Mouse (Mus musculus): ENCODE measurements around the gene D8Ertd738e. TPM values are rescaled to one million over a fixed set of nuclear protein-coding genes. Genes with fewer than 3 reads are reported as not detected.

Gene D8Ertd738e
- polyA plus RNA-seq, 1 experiment = 149 TPM

GRCm38 (mm10) chr8:84199348-84200125 is 50.0 kb downstream of the D8Ertd738e start:
- Histone ChIP-seq H3K4me1 (ENCODE audit: control insufficient read depth, insufficient read depth, low read length) (peaks cover 19% of the 10 kb centered on the region), H3K4me3 (replicated peaks; ENCODE audit: extremely low read depth, low read depth, low read length) (no peak overlapping the region)
- no peak for DNase-seq
- no peak for TF ChIP-seq CTCF (IDR thresholded peaks at IDR 0.05; ENCODE audit: insufficient read depth, low read length)
- no peak for TF ChIP-seq POLR2A (IDR thresholded peaks at IDR 0.05; ENCODE audit: borderline replicate concordance, extremely low read depth, low read depth, low read length)
- 51% methylated on average over 11 of the region's 11 CpGs for WGBS

GRCm38 (mm10) chr8:84198871-84199270 is 50.6 kb downstream of the D8Ertd738e start:
- DNase-seq = no peak
- Histone ChIP-seq H3K4me1 (ENCODE audit: control insufficient read depth, insufficient read depth, low read length) (peaks cover 16% of the 10 kb centered on the region), H3K4me3 (replicated peaks; ENCODE audit: extremely low read depth, low read depth, low read length) (no peak overlapping the region)
- TF ChIP-seq POLR2A (IDR thresholded peaks at IDR 0.05; ENCODE audit: borderline replicate concordance, extremely low read depth, low read depth, low read length) (no peak), CTCF (IDR thresholded peaks at IDR 0.05; ENCODE audit: insufficient read depth, low read length) (no peak)
- WGBS = 43% methylated on average over 4 of the region's 4 CpGs

- H3K4me3 ChIP-seq (replicated peaks; ENCODE audit: extremely low read depth, low read depth, low read length) = peak overlapping the region; percentile 55
- peak; percentile 96 for DNase-seq
- TF ChIP-seq CTCF (IDR thresholded peaks at IDR 0.05; ENCODE audit: insufficient read depth, low read length) (no peak), POLR2A (IDR thresholded peaks at IDR 0.05; ENCODE audit: borderline replicate concordance, extremely low read depth, low read depth, low read length) (peak; percentile 64)
- WGBS = 3% methylated on average over 30 of the region's 30 CpGs
- H3K4me1 ChIP-seq (ENCODE audit: control insufficient read depth, insufficient read depth, low read length) = peaks cover 16% of the 10 kb centered on the region
Measured at GRCm38 (mm10) chr8:84197922-84198774, 51.4 kb downstream of the D8Ertd738e start.

- DNase-seq = peak; percentile 90
- peaks cover 17% of the 10 kb centered on the region for H3K4me1 ChIP-seq (ENCODE audit: control insufficient read depth, insufficient read depth, low read length)
- peak overlapping the region; percentile 55 for H3K4me3 ChIP-seq (replicated peaks; ENCODE audit: extremely low read depth, low read depth, low read length)
- no peak for TF ChIP-seq CTCF (IDR thresholded peaks at IDR 0.05; ENCODE audit: insufficient read depth, low read length)
- peak; percentile 76; the same call in 1 of the 2 replicates for TF ChIP-seq POLR2A (IDR thresholded peaks at IDR 0.05; ENCODE audit: borderline replicate concordance, extremely low read depth, low read depth, low read length)
- 3% methylated on average over 43 of the region's 43 CpGs for WGBS
Measured at GRCm38 (mm10) chr8:84197141-84197921, 52.2 kb downstream of the D8Ertd738e start.

Other genes starting within 250 kb of the D8Ertd738e start
- gene 1700067K01Rik, start 248.2 kb downstream of the D8Ertd738e start, polyA plus RNA-seq (2012; rRNA removed) = 0.35 and 0.36 TPM in 2 replicates
- 29.5 and 57.0 TPM in 2 replicates for gene 2210011C24Rik, start 237.5 kb downstream of the D8Ertd738e start, polyA plus RNA-seq (2012; rRNA removed)
- gene Palm3, start 228.2 kb downstream of the D8Ertd738e start, polyA plus RNA-seq (2012; rRNA removed) = 0.42 and 0.89 TPM in 2 replicates
- 7.5 and 8.4 TPM in 2 replicates for gene Il27ra, start 207.1 kb downstream of the D8Ertd738e start, polyA plus RNA-seq (2012; rRNA removed)
- gene Rln3, start 204.7 kb downstream of the D8Ertd738e start, polyA plus RNA-seq (2012; rRNA removed) = 0.22 and 0.71 TPM in 2 replicates
- gene Gm10643, start 184.6 kb downstream of the D8Ertd738e start, polyA plus RNA-seq (2012; rRNA removed) = 0.71 and 1.0 TPM in 2 replicates
- gene Rfx1, start 182.9 kb downstream of the D8Ertd738e start, polyA plus RNA-seq (2012; rRNA removed) = 29.8 and 30.7 TPM in 2 replicates
- gene Dcaf15, start 145.0 kb downstream of the D8Ertd738e start, polyA plus RNA-seq (2012; rRNA removed) = 36.1 and 42.5 TPM in 2 replicates
- gene Podnl1, start 123.7 kb downstream of the D8Ertd738e start, polyA plus RNA-seq (2012; rRNA removed) = 1.8 and 2.4 TPM in 2 replicates
- gene Cc2d1a, start 101.8 kb downstream of the D8Ertd738e start, polyA plus RNA-seq (2012; rRNA removed) = 25.9 and 27.7 TPM in 2 replicates
- 1.0 and 1.1 TPM in 2 replicates for gene 4930432K21Rik, start 101.7 kb downstream of the D8Ertd738e start, polyA plus RNA-seq (2012; rRNA removed)
- 0.18 and 0.54 TPM in 2 replicates for gene Nanos3, start 64.5 kb downstream of the D8Ertd738e start, polyA plus RNA-seq (2012; rRNA removed)
- 21.2 and 24.0 TPM in 2 replicates for gene Zswim4, start 12.7 kb downstream of the D8Ertd738e start, polyA plus RNA-seq (2012; rRNA removed)
- gene Mri1, start 7.6 kb upstream of the D8Ertd738e start, polyA plus RNA-seq (2012; rRNA removed) = 66.2 and 78.8 TPM in 2 replicates
- 37.6 and 63.7 TPM in 2 replicates for gene Ccdc130, start 20.7 kb upstream of the D8Ertd738e start, polyA plus RNA-seq (2012; rRNA removed)
- 11.3 and 13.3 TPM in 2 replicates for gene Cacna1a, start 138.7 kb upstream of the D8Ertd738e start, polyA plus RNA-seq (2012; rRNA removed)